Mouse (Mus musculus) hindbrain, embryonic 12.5 days (tissue): ENCODE measurements around the gene Kcnab3. TPM values are rescaled to one million over a fixed set of nuclear protein-coding genes. Genes with fewer than 3 reads are reported as not detected.

ENCODE experiments used
- ATAC-seq: fragments of 200-750 bp; cut with Nextera tagmentation; 2 replicates; pipeline ENCODE4 v1.8.0; 2017; ENCODE audit warnings: moderate TSS enrichment; ENCODE audit not compliant: low FRiP score
- H3K27ac ChIP-seq: fragments of 300-500 bp; sonication (generic); 2 replicates; pipeline ENCODE4 v1.5.1; 2016; ENCODE audit warnings: mild to moderate bottlenecking
- H3K27me3 ChIP-seq: fragments of 300-500 bp; sonication (generic); 2 replicates; pipeline ENCODE4 v1.6.1; 2016; ENCODE audit warnings: mild to moderate bottlenecking
- H3K36me3 ChIP-seq: fragments of 300-500 bp; sonication (generic); 2 replicates; pipeline ENCODE4 v1.6.1; 2016; ENCODE audit warnings: mild to moderate bottlenecking
- H3K4me1 ChIP-seq: fragments of 300-500 bp; sonication (generic); 2 replicates; pipeline ENCODE4 v1.6.1; 2016
- H3K4me2 ChIP-seq: fragments of 300-500 bp; sonication (generic); replicated peaks from 2 replicates; pipeline ENCODE4 v1.6.1; 2016; ENCODE audit warnings: mild to moderate bottlenecking
- H3K4me3 ChIP-seq: fragments of 300-500 bp; sonication (generic); 2 replicates; pipeline ENCODE4 v1.5.1; 2016; ENCODE audit warnings: mild to moderate bottlenecking
- H3K9ac ChIP-seq: fragments of 300-500 bp; sonication (generic); 2 replicates; pipeline ENCODE4 v1.6.1; 2016; ENCODE audit warnings: mild to moderate bottlenecking, moderate library complexity
- H3K9me3 ChIP-seq: fragments of 300-500 bp; sonication (generic); replicated peaks from 2 replicates; pipeline ENCODE4 v1.6.1; 2016; ENCODE audit warnings: mild to moderate bottlenecking
- WGBS: fragments of 180-500 bp; shearing (Covaris S2); methylation state at CpG from one replicate; pipeline ENCODE4 v1.1.7; 2016; 5-methylcytosine and 5-hydroxymethylcytosine counted together
- polyA plus RNA-seq: library from polyadenylated mRNA; unstranded; fragments of >200 nt; fragmentation: Nextera tagmentation; extraction: Ambion mirVana; gene quantifications from 2 replicates; pipeline ENCODE4 v1.2.1, GENCODE M21; 2016

The Kcnab3 gene
- polyA plus RNA-seq, 1 experiment from 2014 or later: 5.0 TPM

DNA sequence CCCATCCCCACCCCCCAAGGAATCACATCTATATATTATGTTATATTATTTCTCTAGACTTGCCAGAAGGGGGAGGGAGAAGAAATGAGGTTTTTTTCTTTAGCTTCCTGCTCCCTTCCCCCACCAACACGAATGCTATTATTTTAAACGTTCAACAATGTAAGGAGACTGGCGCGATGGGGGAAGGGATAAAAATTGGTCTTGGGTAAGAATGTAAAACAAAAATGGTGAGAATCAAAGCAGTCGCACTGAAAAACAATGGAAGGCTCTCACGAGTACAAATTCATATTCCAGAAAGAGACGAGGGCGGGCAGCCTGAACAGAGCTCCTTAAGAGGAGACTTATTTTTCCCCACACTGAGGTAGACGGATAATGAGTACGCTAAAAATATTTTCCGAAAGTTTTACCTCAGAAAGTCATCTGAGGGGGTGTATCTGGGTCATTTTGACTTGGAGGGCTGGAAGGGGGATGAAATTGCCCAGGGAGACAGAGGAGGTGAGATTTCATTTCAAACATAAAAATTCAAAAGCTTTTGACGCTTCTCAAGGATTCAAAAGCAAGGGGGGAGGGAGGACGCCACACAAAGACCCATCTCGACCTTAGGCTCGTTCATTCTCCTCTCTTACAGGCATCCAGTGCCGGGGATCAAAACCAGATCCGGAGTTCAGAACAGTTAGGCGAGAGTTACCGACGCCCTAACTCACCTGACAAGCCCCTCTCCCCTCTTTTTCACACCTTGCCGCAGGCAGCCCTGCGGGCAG, 41.0 kb downstream of the Kcnab3 start:
- H3K4me2 ChIP-seq: peak overlapping the region; percentile 63
- peaks cover 16% of the 10 kb centered on the region for H3K36me3 ChIP-seq
- under 1% methylated on average over 22 of the region's 22 CpGs for WGBS
- peak overlapping the region; percentile 99 for H3K4me3 ChIP-seq
- peak overlapping the region; percentile 100 for H3K27ac ChIP-seq
- H3K27me3 ChIP-seq: no peaks in the 10 kb centered on the region
- ATAC-seq: no peak
- H3K9ac ChIP-seq: peak overlapping the region; percentile 100
- H3K9me3 ChIP-seq: no peaks in the 10 kb centered on the region
- peaks cover 47% of the 10 kb centered on the region for H3K4me1 ChIP-seq

GRCm38 (mm10) chr11:69367616-69368355, 41.7 kb downstream of the Kcnab3 start:
- H3K9me3 ChIP-seq: no peaks in the 10 kb centered on the region
- peak overlapping the region; percentile 100 for H3K27ac ChIP-seq
- H3K36me3 ChIP-seq: peaks cover 11% of the 10 kb centered on the region
- H3K27me3 ChIP-seq: no peaks in the 10 kb centered on the region
- ATAC-seq: 0 out of 2 replicates have a peak, but pooled peaks have one; percentile 9
- H3K9ac ChIP-seq: peak overlapping the region; percentile 100
- H3K4me3 ChIP-seq: peak overlapping the region; percentile 99
- peaks cover 52% of the 10 kb centered on the region for H3K4me1 ChIP-seq
- H3K4me2 ChIP-seq: peak overlapping the region; percentile 63
- under 1% methylated on average over 22 of the region's 22 CpGs for WGBS

GRCm38 (mm10) chr11:69368356-69369214, 42.5 kb downstream of the Kcnab3 start:
- H3K27me3 ChIP-seq: no peaks in the 10 kb centered on the region
- H3K9me3 ChIP-seq: no peaks in the 10 kb centered on the region
- H3K36me3 ChIP-seq: peaks cover 8% of the 10 kb centered on the region
- peak overlapping the region; percentile 99 for H3K4me3 ChIP-seq
- H3K9ac ChIP-seq: peak overlapping the region; percentile 100
- WGBS: 0% methylated on average over 36 of the region's 106 CpGs
- H3K4me2 ChIP-seq: peak overlapping the region; percentile 63
- peaks cover 52% of the 10 kb centered on the region for H3K4me1 ChIP-seq
- peak; percentile 12; the same call in 1 of the 2 replicates for ATAC-seq
- H3K27ac ChIP-seq: peak overlapping the region; percentile 100

- Histone ChIP-seq H3K9me3 (no peaks in the 10 kb centered on the region), H3K4me2 (peak within 1 kb of the TSS; percentile 63), H3K4me1 (peaks cover 48% of the 10 kb centered on the region), H3K36me3 (peaks cover 5% of the 10 kb centered on the region; the same call in 1 of the 2 replicates), H3K4me3 (peak within 1 kb of the TSS; percentile 99), H3K9ac (peak within 1 kb of the TSS; percentile 100), H3K27ac (peak within 1 kb of the TSS; percentile 100), H3K27me3 (no peaks in the 10 kb centered on the region)
- ATAC-seq: no peak
- under 1% methylated on average over 19 of the region's 34 CpGs for WGBS
Observed at GRCm38 (mm10) chr11:69369215-69369989, 43.3 kb downstream of the Kcnab3 start, which contains the start of gene Chd3. TSS of gene Chd3 (minus strand) at chr11:69369406.

GRCm38 (mm10) chr11:69369990-69370816, 44.1 kb downstream of the Kcnab3 start:
- peaks cover 5% of the 10 kb centered on the region; the same call in 1 of the 2 replicates for H3K36me3 ChIP-seq
- H3K4me2 ChIP-seq: peak overlapping the region; percentile 63
- peak overlapping the region; percentile 100 for H3K27ac ChIP-seq
- H3K4me3 ChIP-seq: peak overlapping the region; percentile 99
- peak overlapping the region; percentile 100; the same call in 1 of the 2 replicates for H3K9ac ChIP-seq
- no peak for ATAC-seq
- no peaks in the 10 kb centered on the region for H3K27me3 ChIP-seq
- no peaks in the 10 kb centered on the region for H3K9me3 ChIP-seq
- peaks cover 40% of the 10 kb centered on the region for H3K4me1 ChIP-seq
- 29% methylated on average over 2 of the region's 2 CpGs for WGBS

GRCm38 (mm10) chr11:69370817-69371215, 44.8 kb downstream of the Kcnab3 start:
- Histone ChIP-seq H3K9me3 (no peaks in the 10 kb centered on the region), H3K36me3 (peaks cover 8% of the 10 kb centered on the region; the same call in 1 of the 2 replicates), H3K4me2 (peak overlapping the region; percentile 33), H3K27me3 (no peaks in the 10 kb centered on the region), H3K4me1 (peaks cover 33% of the 10 kb centered on the region), H3K27ac (peak overlapping the region; percentile 75), H3K4me3 (0 out of 2 replicates have a peak overlapping the region, but pooled peaks have one; percentile 2), H3K9ac (peak overlapping the region; percentile 42; the same call in 1 of the 2 replicates)
- WGBS: 7% methylated on average over 9 of the region's 9 CpGs
- ATAC-seq: no peak

GRCm38 (mm10) chr11:69371601-69372000, 45.5 kb downstream of the Kcnab3 start:
- Histone ChIP-seq H3K36me3 (peaks cover 9% of the 10 kb centered on the region; the same call in 1 of the 2 replicates), H3K9ac (peak overlapping the region; percentile 42; the same call in 1 of the 2 replicates), H3K27ac (peak overlapping the region; percentile 75), H3K4me1 (peaks cover 29% of the 10 kb centered on the region), H3K27me3 (no peaks in the 10 kb centered on the region), H3K4me2 (peak overlapping the region; percentile 33), H3K9me3 (no peaks in the 10 kb centered on the region), H3K4me3 (peak overlapping the region; percentile 2; the same call in 1 of the 2 replicates)
- ATAC-seq: no peak
- 25% methylated on average over 12 of the region's 12 CpGs for WGBS

DNA sequence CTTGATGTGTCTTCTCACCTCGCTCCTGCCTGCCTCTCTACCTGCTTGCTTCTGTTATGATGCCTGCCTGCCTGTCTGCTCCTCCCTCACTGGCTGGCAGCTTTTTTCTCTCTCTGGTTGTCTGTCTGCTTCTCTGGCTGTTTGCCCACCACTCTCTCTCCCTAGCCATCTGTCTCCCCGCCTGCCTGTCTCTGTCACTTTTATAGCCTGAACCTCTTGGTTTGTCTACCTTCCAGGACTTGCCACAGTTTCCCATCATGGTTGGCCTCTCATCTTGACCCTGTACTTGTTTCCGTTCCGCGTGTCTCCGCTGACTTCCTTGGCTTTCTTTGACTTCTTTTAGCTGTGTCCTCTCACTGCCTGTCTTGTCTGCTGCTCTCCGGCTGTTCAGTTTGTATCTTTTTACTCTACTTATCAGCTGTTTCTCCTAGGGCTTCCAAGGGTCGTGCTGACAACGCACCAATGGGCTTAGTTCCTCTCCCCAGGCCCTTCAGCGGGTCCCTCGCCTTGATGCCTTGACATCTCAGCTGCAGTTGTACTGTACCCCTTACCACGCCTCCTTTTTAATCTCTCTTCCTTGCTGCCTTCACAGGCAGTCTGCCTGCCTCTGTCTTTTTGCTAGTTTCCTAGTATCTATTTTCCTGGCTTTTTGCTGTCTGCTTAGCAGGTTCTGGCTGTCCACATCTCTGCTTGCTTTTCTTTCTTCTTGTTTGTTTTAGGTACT, 46.2 kb downstream of the Kcnab3 start:
- H3K36me3 ChIP-seq: peaks cover 9% of the 10 kb centered on the region; the same call in 1 of the 2 replicates
- 48% methylated on average over 12 of the region's 12 CpGs for WGBS
- peak overlapping the region; percentile 33 for H3K4me2 ChIP-seq
- H3K4me3 ChIP-seq: peak overlapping the region; percentile 2; the same call in 1 of the 2 replicates
- no peak for ATAC-seq
- H3K9ac ChIP-seq: peak overlapping the region; percentile 27; the same call in 1 of the 2 replicates
- H3K4me1 ChIP-seq: peaks cover 29% of the 10 kb centered on the region
- peak overlapping the region; percentile 75 for H3K27ac ChIP-seq
- H3K9me3 ChIP-seq: no peaks in the 10 kb centered on the region
- H3K27me3 ChIP-seq: no peaks in the 10 kb centered on the region

DNA sequence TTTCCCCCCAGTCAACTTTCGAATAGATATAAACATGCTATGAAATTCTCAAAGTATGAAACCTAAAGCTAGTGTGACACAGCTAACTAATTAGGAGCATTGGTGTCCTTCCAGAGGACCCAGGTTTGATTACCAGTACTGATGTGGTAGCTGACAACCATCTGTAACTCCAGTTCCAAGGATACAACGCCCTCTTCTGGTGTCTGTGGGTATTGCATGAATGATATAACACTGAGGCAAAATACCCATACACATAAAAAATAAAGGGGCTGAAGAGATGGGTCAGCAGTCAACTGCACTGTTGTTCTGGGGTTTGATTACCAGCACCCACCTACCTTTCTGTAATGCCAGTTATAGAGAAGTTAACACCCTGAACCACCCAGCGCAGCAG, 46.7 kb downstream of the Kcnab3 start:
- Histone ChIP-seq H3K4me3 (no peak overlapping the region), H3K36me3 (peaks cover 11% of the 10 kb centered on the region; the same call in 1 of the 2 replicates), H3K9me3 (no peaks in the 10 kb centered on the region), H3K4me2 (no peak overlapping the region), H3K4me1 (peaks cover 26% of the 10 kb centered on the region), H3K27ac (no peak overlapping the region), H3K27me3 (no peaks in the 10 kb centered on the region), H3K9ac (no peak overlapping the region)
- 64% methylated on average over 3 of the region's 3 CpGs for WGBS
- no peak for ATAC-seq
